Mouse (Mus musculus) lung, adult 2 months (tissue): Measurements from ENCODE around the gene Olfr610.

ENCODE experiments used
- CTCF ChIP-seq: fragments of 200-500 bp; IDR thresholded peaks from 2 replicates; pipeline ENCODE4 v1.5.1; 2011; ENCODE audit warnings: mild to moderate bottlenecking, low read length, control low read depth; ENCODE audit not compliant: insufficient read depth
- POLR2A ChIP-seq: fragments of 200-500 bp; IDR thresholded peaks from 2 replicates; pipeline ENCODE4 v1.6.1; 2011; ENCODE audit warnings: low read depth, mild to moderate bottlenecking, control low read depth, low read length, borderline replicate concordance; ENCODE audit errors: extremely low read depth

DNA sequence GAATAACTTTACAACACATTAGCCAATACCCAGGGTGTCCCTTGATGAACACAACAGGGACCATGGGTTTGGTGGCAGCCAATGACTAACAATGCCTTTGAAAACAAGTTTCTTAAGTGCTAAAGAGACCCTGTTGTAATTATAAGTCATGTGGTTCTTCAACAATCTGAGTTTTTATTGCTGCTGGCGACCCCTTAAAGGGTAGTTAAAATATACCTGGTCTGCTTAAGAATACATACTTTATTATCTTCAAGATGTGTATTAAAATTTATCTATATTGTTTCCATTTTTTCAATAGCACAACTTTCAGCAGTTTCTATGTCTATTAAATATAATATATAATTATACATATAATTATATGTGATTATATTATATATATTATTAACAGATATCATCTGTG lies 14.0 kb downstream of the Olfr610 start, which contains the start of gene Olfr609:
- TF ChIP-seq CTCF (no peak), POLR2A (no peak)
